Comparison of ENCODE assay signal across 17 mouse cellular contexts in the genomic region with DNA sequence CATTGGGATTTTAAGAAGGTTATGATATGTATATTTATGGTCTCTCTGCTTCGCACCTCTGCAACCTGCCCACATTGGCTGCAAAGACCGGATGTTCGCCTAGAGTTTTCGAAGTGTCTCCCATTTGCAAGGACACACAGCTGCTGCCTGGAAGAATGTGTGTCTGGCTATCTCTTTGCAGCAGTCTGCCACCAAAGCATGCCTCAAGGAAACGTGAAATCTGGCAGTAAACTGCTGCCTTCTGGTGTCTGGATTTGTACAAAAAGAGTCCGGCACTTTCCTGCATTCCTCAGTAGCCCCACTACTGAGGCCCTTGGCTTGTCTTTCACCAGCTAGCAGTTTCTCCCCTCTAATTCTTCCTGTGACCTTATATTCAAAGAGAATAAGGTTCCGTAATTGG.
DNase-seq lines count a peak whose midpoint lies in the region; ATAC-seq lines count a peak whose summit lies in the region.
"Had no signal": no experiment of that assay in that cellular context is flagged by ENCODE, and none has a peak within 500 bp of the region (broad histone marks: within the 10 kb centered on the region; RNA-seq: fewer than 3 reads in every experiment).

No protein-coding gene starts in this region.

- 65% methylated on average over 7 of the region's 7 CpGs for WGBS in forebrain, embryonic 15.5 days
- 86% methylated on average over 7 of the region's 7 CpGs for WGBS in forebrain, embryonic 12.5 days

- no peak overlapping the region for H3K9ac ChIP-seq in forebrain, embryonic 15.5 days (replicated peaks)
- no peak overlapping the region for H3K9ac ChIP-seq in forebrain, embryonic 12.5 days
- H3K9ac ChIP-seq: heart, embryonic 13.5 days; limb, embryonic 15.5 days; liver, postnatal 0 days had no signal

- H3K36me3 ChIP-seq in forebrain, embryonic 15.5 days, result no peaks in the 10 kb centered on the region
- H3K36me3 ChIP-seq in forebrain, embryonic 12.5 days (replicated peaks), result no peaks in the 10 kb centered on the region
- H3K36me3 ChIP-seq: heart, embryonic 13.5 days; limb, embryonic 15.5 days had no signal

- peak overlapping the region; percentile 18; the same call in 1 of the 2 replicates for H3K27ac ChIP-seq in forebrain, embryonic 15.5 days (replicated peaks)
- no peak overlapping the region for H3K27ac ChIP-seq in forebrain, embryonic 12.5 days
- H3K27ac ChIP-seq: heart, embryonic 13.5 days; limb, embryonic 15.5 days had no signal

- H3K4me3 ChIP-seq in forebrain, embryonic 15.5 days, result no peak overlapping the region
- no peak overlapping the region for H3K4me3 ChIP-seq in forebrain, embryonic 12.5 days (replicated peaks)
- H3K4me3 ChIP-seq: heart, embryonic 13.5 days; limb, embryonic 15.5 days had no signal

- DNase-seq in brain, adult 2 months (ENCODE audit: low read depth, low spot score), result peak; percentile 64
- peak; percentile 9 to 44 for DNase-seq in left cerebral cortex, adult 18-20 months (ENCODE audit: low spot score in 2 of 2)
- peak; percentile 7 to 24 for DNase-seq in right cerebral cortex, adult 2 months (ENCODE audit: low spot score in 2 of 2)
- DNase-seq in adrenal gland, postnatal 14 days, result no peak
- no peak for DNase-seq in adrenal gland, postnatal 25 days
- DNase-seq in adipocyte (ENCODE audit: low spot score), result no peak
- DNase-seq: adrenal gland, adult 2 months; cerebellum, adult 2 months; heart, postnatal 36 days; liver, postnatal 0 days had no signal

- no peak for ATAC-seq in forebrain, embryonic 15.5 days (replicated peaks)
- ATAC-seq in forebrain, embryonic 12.5 days (ENCODE audit: low FRiP score), result no peak
- ATAC-seq: hindbrain, embryonic 16.5 days; intestine, postnatal 0 days; liver, postnatal 0 days had no signal

- H3K4me2 ChIP-seq in forebrain, embryonic 15.5 days (replicated peaks), result no peak overlapping the region
- no peak overlapping the region for H3K4me2 ChIP-seq in forebrain, embryonic 12.5 days
- H3K4me2 ChIP-seq: heart, embryonic 13.5 days; limb, embryonic 15.5 days had no signal

- H3K9me3 ChIP-seq in forebrain, embryonic 15.5 days, result no peaks in the 10 kb centered on the region
- no peaks in the 10 kb centered on the region for H3K9me3 ChIP-seq in forebrain, embryonic 12.5 days
- H3K9me3 ChIP-seq: heart, embryonic 13.5 days; limb, embryonic 15.5 days had no signal

- peaks cover 14% of the 10 kb centered on the region for H3K4me1 ChIP-seq in forebrain, embryonic 15.5 days
- H3K4me1 ChIP-seq in forebrain, embryonic 12.5 days, result no peaks in the 10 kb centered on the region
- H3K4me1 ChIP-seq: limb, embryonic 15.5 days had no signal

- no peaks in the 10 kb centered on the region for H3K27me3 ChIP-seq in forebrain, embryonic 15.5 days
- H3K27me3 ChIP-seq in forebrain, embryonic 12.5 days, result no peaks in the 10 kb centered on the region
- H3K27me3 ChIP-seq: CH12.LX; heart, embryonic 13.5 days; limb, embryonic 15.5 days had no signal

Comparison
In these comparisons a context has a peak if more than half of its experiments do, and no peak if none do; other contexts are left out.
1. DNase-seq: peak in brain, adult 2 months (single experiment), left cerebral cortex, adult 18-20 months (2 of 2) and right cerebral cortex, adult 2 months (2 of 2); none in adrenal gland, postnatal 14 days (single experiment), adrenal gland, postnatal 25 days (single experiment) and adipocyte (single experiment).